Mouse (Mus musculus) stomach, embryonic 14.5 days (tissue): ENCODE results near the gene Olfm1. TPM values are rescaled to one million over a fixed set of nuclear protein-coding genes. Genes with fewer than 3 reads are reported as not detected.

Experiments
- ATAC-seq: fragments of 200-750 bp; cut with Nextera tagmentation; 2 replicates; pipeline ENCODE4 v1.8.0; 2017; ENCODE audit warnings: low read depth, moderate TSS enrichment; ENCODE audit not compliant: insufficient number of reproducible peaks, insufficient read depth, low FRiP score
- H3K27ac ChIP-seq: fragments of 300-500 bp; sonication (generic); 2 replicates; pipeline ENCODE4 v1.5.1; 2014; ENCODE audit warnings: mild to moderate bottlenecking, low read length, moderate library complexity, mixed read lengths
- H3K27me3 ChIP-seq: fragments of 300-500 bp; sonication (generic); 2 replicates; pipeline ENCODE4 v1.6.1; 2014; ENCODE audit warnings: low read length, control low read depth, mixed read lengths; ENCODE audit not compliant: control insufficient read depth, insufficient read depth
- H3K36me3 ChIP-seq: fragments of 300-500 bp; sonication (generic); 2 replicates; pipeline ENCODE4 v1.6.1; 2014; ENCODE audit warnings: mild to moderate bottlenecking, control low read depth, low read length, moderate library complexity, mixed read lengths; ENCODE audit not compliant: control insufficient read depth, insufficient read depth
- H3K4me1 ChIP-seq: fragments of 300-500 bp; sonication (generic); 2 replicates; pipeline ENCODE4 v1.6.1; 2014; ENCODE audit warnings: low read length, control low read depth, mixed read lengths; ENCODE audit not compliant: control insufficient read depth, insufficient read depth
- H3K4me2 ChIP-seq: fragments of 300-500 bp; sonication (generic); replicated peaks from 2 replicates; pipeline ENCODE4 v1.6.1; 2014; ENCODE audit warnings: low read depth, low read length, control low read depth
- H3K4me3 ChIP-seq: fragments of 300-500 bp; sonication (generic); 2 replicates; pipeline ENCODE4 v1.5.1; 2014; ENCODE audit warnings: low read depth, low read length, control low read depth
- H3K9ac ChIP-seq: fragments of 300-500 bp; sonication (generic); replicated peaks from 2 replicates; pipeline ENCODE4 v1.6.1; 2014; ENCODE audit warnings: low read depth, mild to moderate bottlenecking, control low read depth, low read length, moderate library complexity, mixed read lengths
- H3K9me3 ChIP-seq: fragments of 300-500 bp; sonication (generic); 2 replicates; pipeline ENCODE4 v1.6.1; 2016; ENCODE audit warnings: low read depth, low read length, control low read depth; ENCODE audit not compliant: control insufficient read depth
- WGBS: fragments of 180-500 bp; shearing (Covaris S2); extraction: QIAGEN DNeasy Blood & Tissue Kit; methylation state at CpG from one replicate; pipeline ENCODE4 v1.1.7; 2014; 5-methylcytosine and 5-hydroxymethylcytosine counted together
- polyA plus RNA-seq: library from polyadenylated mRNA; unstranded; fragments of >200 nt; fragmentation: Nextera tagmentation; extraction: Ambion mirVana; gene quantifications from 2 replicates; pipeline ENCODE4 v1.2.1, GENCODE M21; 2014

Olfm1 gene
- polyA plus RNA-seq, 1 experiment from 2014 or later = 18.8 TPM

GRCm38 (mm10) chr2:28206472-28206871, 13.7 kb downstream of the Olfm1 start:
- peaks cover 11% of the 10 kb centered on the region; the same call in 1 of the 2 replicates for H3K4me1 ChIP-seq
- ATAC-seq = no peak

GRCm38 (mm10) chr2:28207200-28207750, 14.5 kb downstream of the Olfm1 start:
- Histone ChIP-seq H3K9ac (no peak overlapping the region), H3K9me3 (no peaks in the 10 kb centered on the region), H3K36me3 (no peaks in the 10 kb centered on the region), H3K27ac (no peak overlapping the region), H3K4me2 (no peak overlapping the region), H3K27me3 (0 out of 2 replicates have a peak, but pooled peaks cover 2% of the 10 kb centered on the region), H3K4me3 (no peak overlapping the region), H3K4me1 (peaks cover 11% of the 10 kb centered on the region; the same call in 1 of the 2 replicates)
- no peak for ATAC-seq
- WGBS = 82% methylated on average over 3 of the region's 3 CpGs

More at GRCm38 (mm10) chr2:28206472-28206871, 13.7 kb downstream of the Olfm1 start:
- no peak overlapping the region for H3K27ac ChIP-seq
- H3K27me3 ChIP-seq = 0 out of 2 replicates have a peak, but pooled peaks cover 2% of the 10 kb centered on the region
- 13% methylated on average over 11 of the region's 11 CpGs for WGBS
- H3K4me2 ChIP-seq = peak overlapping the region; percentile 99
- H3K36me3 ChIP-seq = no peaks in the 10 kb centered on the region
- no peaks in the 10 kb centered on the region for H3K9me3 ChIP-seq
- H3K9ac ChIP-seq = no peak overlapping the region
- peak overlapping the region; percentile 55 for H3K4me3 ChIP-seq

- WGBS = 91% methylated on average over 14 of the region's 14 CpGs
Observed at GRCm38 (mm10) chr2:28208130-28208745, 15.4 kb downstream of the Olfm1 start.

GRCm38 (mm10) chr2:28209211-28209610, 16.4 kb downstream of the Olfm1 start:
- H3K36me3 ChIP-seq = no peaks in the 10 kb centered on the region
- no peak overlapping the region for H3K4me3 ChIP-seq
- peaks cover 11% of the 10 kb centered on the region; the same call in 1 of the 2 replicates for H3K4me1 ChIP-seq
- H3K9ac ChIP-seq = no peak overlapping the region
- no peak overlapping the region for H3K4me2 ChIP-seq
- H3K27ac ChIP-seq = no peak overlapping the region
- 0 out of 2 replicates have a peak, but pooled peaks cover 2% of the 10 kb centered on the region for H3K27me3 ChIP-seq
- ATAC-seq = no peak
- no peaks in the 10 kb centered on the region for H3K9me3 ChIP-seq
- WGBS = 86% methylated on average over 5 of the region's 5 CpGs

More at GRCm38 (mm10) chr2:28208130-28208745, 15.4 kb downstream of the Olfm1 start:
- no peaks in the 10 kb centered on the region for H3K36me3 ChIP-seq
- no peak overlapping the region for H3K9ac ChIP-seq
- H3K27ac ChIP-seq = no peak overlapping the region
- no peak for ATAC-seq
- no peak overlapping the region for H3K4me3 ChIP-seq
- H3K27me3 ChIP-seq = 0 out of 2 replicates have a peak, but pooled peaks cover 2% of the 10 kb centered on the region
- H3K4me2 ChIP-seq = no peak overlapping the region
- peaks cover 11% of the 10 kb centered on the region; the same call in 1 of the 2 replicates for H3K4me1 ChIP-seq
- H3K9me3 ChIP-seq = no peaks in the 10 kb centered on the region

- 84% methylated on average over 12 of the region's 12 CpGs for WGBS
- no peak for ATAC-seq
- no peak overlapping the region for H3K4me2 ChIP-seq
Observed at GRCm38 (mm10) chr2:28209653-28210052, 16.9 kb downstream of the Olfm1 start.

GRCm38 (mm10) chr2:28210273-28210672, 17.5 kb downstream of the Olfm1 start:
- Histone ChIP-seq H3K9me3 (no peaks in the 10 kb centered on the region), H3K9ac (no peak overlapping the region), H3K4me3 (no peak overlapping the region), H3K4me2 (no peak overlapping the region), H3K27me3 (0 out of 2 replicates have a peak, but pooled peaks cover 2% of the 10 kb centered on the region), H3K36me3 (peaks cover 5% of the 10 kb centered on the region; the same call in 1 of the 2 replicates), H3K4me1 (0 out of 2 replicates have a peak, but pooled peaks cover under 1% of the 10 kb centered on the region), H3K27ac (no peak overlapping the region)
- no peak for ATAC-seq
- 39% methylated on average over 4 of the region's 4 CpGs for WGBS

More at GRCm38 (mm10) chr2:28209653-28210052, 16.9 kb downstream of the Olfm1 start:
- Histone ChIP-seq H3K36me3 (no peaks in the 10 kb centered on the region), H3K27me3 (0 out of 2 replicates have a peak, but pooled peaks cover 2% of the 10 kb centered on the region), H3K9ac (no peak overlapping the region), H3K4me3 (no peak overlapping the region), H3K4me1 (peaks cover 6% of the 10 kb centered on the region; the same call in 1 of the 2 replicates), H3K9me3 (no peaks in the 10 kb centered on the region), H3K27ac (no peak overlapping the region)

- Histone ChIP-seq H3K4me1 (no peaks in the 10 kb centered on the region), H3K9ac (no peak overlapping the region), H3K27me3 (0 out of 2 replicates have a peak, but pooled peaks cover 1% of the 10 kb centered on the region), H3K36me3 (peaks cover 5% of the 10 kb centered on the region; the same call in 1 of the 2 replicates), H3K4me3 (no peak overlapping the region), H3K9me3 (no peaks in the 10 kb centered on the region), H3K27ac (no peak overlapping the region), H3K4me2 (no peak overlapping the region)
- WGBS = 57% methylated on average over 22 of the region's 22 CpGs
- ATAC-seq = no peak
Observed at GRCm38 (mm10) chr2:28211531-28212281, 18.9 kb downstream of the Olfm1 start.

GRCm38 (mm10) chr2:28212911-28213310, 20.1 kb downstream of the Olfm1 start:
- Histone ChIP-seq H3K27me3 (no peaks in the 10 kb centered on the region), H3K9me3 (no peaks in the 10 kb centered on the region), H3K4me1 (no peaks in the 10 kb centered on the region), H3K27ac (no peak overlapping the region), H3K4me3 (no peak overlapping the region), H3K36me3 (peaks cover 5% of the 10 kb centered on the region; the same call in 1 of the 2 replicates), H3K9ac (no peak overlapping the region), H3K4me2 (no peak overlapping the region)
- no peak for ATAC-seq
- WGBS = 53% methylated on average over 5 of the region's 5 CpGs
